8 mouse cellular contexts compared by ENCODE assay signal in the genomic region with DNA sequence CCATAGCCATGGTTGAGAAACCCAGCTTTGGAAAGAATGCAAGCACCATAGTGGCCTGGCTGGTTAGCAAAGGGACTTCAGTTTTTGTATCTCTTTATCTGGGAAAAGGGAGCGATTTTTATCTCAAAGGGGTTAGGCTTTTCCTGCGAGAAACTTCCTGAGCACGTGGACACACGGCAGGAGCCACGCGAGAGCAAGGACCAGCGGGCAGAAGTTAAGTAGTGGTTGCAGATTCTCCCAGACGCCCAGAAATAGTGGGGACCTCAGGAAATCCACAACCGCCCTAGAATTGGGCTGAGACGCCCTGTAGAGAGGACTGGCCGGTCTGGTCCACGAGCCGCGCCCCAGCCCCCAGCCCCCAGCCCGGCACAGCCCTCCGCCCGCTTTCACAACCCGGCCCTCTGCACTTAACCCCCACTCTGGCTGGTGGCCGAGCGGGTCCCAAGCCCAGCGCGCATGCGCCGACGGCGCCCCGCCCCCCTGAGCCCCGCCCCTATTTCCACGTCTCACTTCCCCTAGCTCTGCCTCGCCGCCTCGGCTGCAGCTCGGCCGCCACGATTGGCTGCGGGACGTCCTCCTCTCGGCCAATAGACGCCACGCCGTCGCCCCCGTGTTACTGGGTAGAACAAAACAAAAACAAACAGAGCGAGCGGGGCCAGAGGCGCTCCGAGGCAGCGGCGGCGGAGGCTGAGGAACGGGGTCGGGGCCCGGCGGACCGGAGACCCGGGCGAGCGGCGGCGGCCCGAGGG. TPM values are rescaled to one million over a fixed set of nuclear protein-coding genes. Genes with fewer than 3 reads are reported as not detected.
DNase-seq lines count a peak whose midpoint lies in the region; ATAC-seq and TF ChIP-seq lines count a peak whose summit lies in the region.

No protein-coding gene starts in this region.

- peak overlapping the region; percentile 95 for H3K4me3 ChIP-seq in forebrain, embryonic 15.5 days
- H3K4me3 ChIP-seq in layer of hippocampus, adult 2 months: peak overlapping the region; percentile 98
- H3K4me3 ChIP-seq in lung, embryonic 14.5 days (ENCODE audit: low read depth, low read length): peak overlapping the region; percentile 97
- peak overlapping the region; percentile 98 for H3K4me3 ChIP-seq in olfactory bulb, adult 2 months (ENCODE audit: insufficient read depth, low read depth, low read length)
- H3K4me3 ChIP-seq in thymus, adult 2 months (ENCODE audit: control insufficient read depth, insufficient read depth, low read length): peak overlapping the region; percentile 97

- under 1% methylated on average over 59 of the region's 61 CpGs for WGBS in forebrain, embryonic 15.5 days
- 0% methylated on average over 51 of the region's 61 CpGs for WGBS in lung, embryonic 14.5 days
- under 1% methylated on average over 61 of the region's 61 CpGs for WGBS in olfactory bulb, adult 2 months
- WGBS in thymus, adult 2 months: under 1% methylated on average over 61 of the region's 61 CpGs

- peak; percentile 98 for TF ChIP-seq POLR2A in olfactory bulb, adult 2 months (IDR thresholded peaks at IDR 0.05; ENCODE audit: insufficient read depth, low read depth, low read length)
- TF ChIP-seq POLR2A in thymus, adult 2 months (IDR thresholded peaks at IDR 0.05; ENCODE audit: control insufficient read depth, extremely low read depth, insufficient read depth, low read length, poor library complexity): peak; percentile 99

- H3K4me2 ChIP-seq in forebrain, embryonic 15.5 days (replicated peaks): peak overlapping the region; percentile 56
- peak overlapping the region; percentile 75 for H3K4me2 ChIP-seq in lung, embryonic 14.5 days

- H3K9me3 ChIP-seq in forebrain, embryonic 15.5 days: no peaks in the 10 kb centered on the region
- H3K9me3 ChIP-seq in lung, embryonic 14.5 days (ENCODE audit: low read depth, low read length): no peaks in the 10 kb centered on the region

- H3K27ac ChIP-seq in forebrain, embryonic 15.5 days (replicated peaks): peak overlapping the region; percentile 91
- peak overlapping the region; percentile 98 for H3K27ac ChIP-seq in layer of hippocampus, adult 2 months
- peak overlapping the region; percentile 93 for H3K27ac ChIP-seq in lung, embryonic 14.5 days (ENCODE audit: low read depth)
- H3K27ac ChIP-seq in olfactory bulb, adult 2 months (ENCODE audit: insufficient read depth, low read depth, low read length): peak overlapping the region; percentile 94
- peak overlapping the region; percentile 97 for H3K27ac ChIP-seq in thymus, adult 2 months (ENCODE audit: control insufficient read depth, insufficient read depth, low read length)

- DNase-seq in ES-CJ7 (ENCODE audit: low read depth, low spot score): peak; percentile 97
- peak; percentile 94 for DNase-seq in cerebellum, adult 11 months
- DNase-seq in heart, postnatal 36 days: peak; percentile 91 to 93
- DNase-seq in layer of hippocampus, adult 2 months (ENCODE audit: low spot score in 2 of 2): peak; percentile 93 to 96
- peak; percentile 99 for DNase-seq in lung, embryonic 14.5 days
- peak; percentile 94 for DNase-seq in thymus, adult 2 months

- no peaks in the 10 kb centered on the region for H3K36me3 ChIP-seq in forebrain, embryonic 15.5 days
- no peaks in the 10 kb centered on the region for H3K36me3 ChIP-seq in lung, embryonic 14.5 days (ENCODE audit: insufficient read depth)
- peaks cover 2% of the 10 kb centered on the region for H3K36me3 ChIP-seq in thymus, adult 2 months (ENCODE audit: control insufficient read depth, insufficient read depth, low read length)

- H3K9ac ChIP-seq in forebrain, embryonic 15.5 days (replicated peaks): peak overlapping the region; percentile 84
- peak overlapping the region; percentile 93 for H3K9ac ChIP-seq in lung, embryonic 14.5 days

- peak; percentile 99 for ATAC-seq in forebrain, embryonic 15.5 days (replicated peaks)
- peak; percentile 98 for ATAC-seq in lung, embryonic 14.5 days (ENCODE audit: insufficient read depth)

- no peak for TF ChIP-seq CTCF in layer of hippocampus, adult 2 months (conservative IDR thresholded peaks at IDR 0.05)
- TF ChIP-seq CTCF in lung, embryonic 14.5 days (IDR thresholded peaks at IDR 0.05; ENCODE audit: low read depth): no peak
- TF ChIP-seq CTCF in olfactory bulb, adult 2 months (IDR thresholded peaks at IDR 0.05; ENCODE audit: insufficient read depth, low read depth, low read length): no peak
- no peak for TF ChIP-seq CTCF in thymus, adult 2 months (IDR thresholded peaks at IDR 0.05; ENCODE audit: borderline replicate concordance, control insufficient read depth, extremely low read depth, insufficient read depth, low read length, poor library complexity)

- H3K27me3 ChIP-seq in forebrain, embryonic 15.5 days: no peaks in the 10 kb centered on the region
- no peaks in the 10 kb centered on the region for H3K27me3 ChIP-seq in lung, embryonic 14.5 days (ENCODE audit: insufficient read depth, low read length)
- no peaks in the 10 kb centered on the region for H3K27me3 ChIP-seq in thymus, adult 2 months (ENCODE audit: control insufficient read depth, insufficient read depth, low read length)

- H3K4me1 ChIP-seq in forebrain, embryonic 15.5 days: peaks cover 26% of the 10 kb centered on the region
- peaks cover 18% of the 10 kb centered on the region for H3K4me1 ChIP-seq in lung, embryonic 14.5 days (ENCODE audit: insufficient read depth)
- peaks cover 17% of the 10 kb centered on the region for H3K4me1 ChIP-seq in olfactory bulb, adult 2 months (ENCODE audit: control insufficient read depth, insufficient read depth, low read length)
- peaks cover 42% of the 10 kb centered on the region for H3K4me1 ChIP-seq in thymus, adult 2 months (replicated peaks; ENCODE audit: control insufficient read depth, insufficient read depth, low read length)

- intact Hi-C loops in heart, postnatal 36 days (cut with DNase I): loop anchor here (2.0 to 5.0 kb wide), 2 partner anchors 40 to 51 kb away; no protein-coding TSS in a partner anchor

RNA-seq across cellular contexts. Expression of a gene that starts 10.9 kb away (rescaled TPM):
- 90.4 and 94.7 TPM in 2 replicates for polyA plus RNA-seq in forebrain, embryonic 15.5 days (2015; fragmentation: Nextera tagmentation; extraction: Ambion mirVana)
- 10 to 100 TPM; 23.1 to 27.5 TPM for total RNA-seq in heart, postnatal 36 days (2021)
- 100 to 1,000 TPM; 118 to 119 TPM for total RNA-seq in layer of hippocampus, adult 2 months (2021)
- polyA plus RNA-seq in lung, embryonic 14.5 days (2014; fragmentation: Nextera tagmentation; extraction: Ambion mirVana): 101 and 104 TPM in 2 replicates
- polyA plus RNA-seq in olfactory bulb, adult 2 months (2012; ENCODE audit: insufficient read depth, insufficient read length, low replicate concordance, missing spikeins): not detected in 2 replicates
- polyA plus RNA-seq in thymus, adult 2 months (2012; rRNA removed): 18.2 and 19.6 TPM in 2 replicates

RNA-seq across cellular contexts. Expression of a gene that starts 41.2 kb away (rescaled TPM):
- 54.8 and 55.2 TPM in 2 replicates for polyA plus RNA-seq in forebrain, embryonic 15.5 days (2015; fragmentation: Nextera tagmentation; extraction: Ambion mirVana)
- total RNA-seq in heart, postnatal 36 days (2021): 10 to 100 TPM; 28.6 to 29.1 TPM
- 10 to 100 TPM; 50.1 to 50.3 TPM for total RNA-seq in layer of hippocampus, adult 2 months (2021)
- 53.3 and 54.8 TPM in 2 replicates for polyA plus RNA-seq in lung, embryonic 14.5 days (2014; fragmentation: Nextera tagmentation; extraction: Ambion mirVana)
- polyA plus RNA-seq in olfactory bulb, adult 2 months (2012; ENCODE audit: insufficient read depth, insufficient read length, low replicate concordance, missing spikeins): not detected in 2 replicates
- polyA plus RNA-seq in thymus, adult 2 months (2012; rRNA removed): 14.9 and 18.6 TPM in 2 replicates

RNA-seq across cellular contexts. Expression of a gene that starts 41.5 kb away (rescaled TPM):
- 144 and 145 TPM in 2 replicates for polyA plus RNA-seq in forebrain, embryonic 15.5 days (2015; fragmentation: Nextera tagmentation; extraction: Ambion mirVana)
- total RNA-seq in heart, postnatal 36 days (2021): 10 to 100 TPM; 34.9 to 36.2 TPM
- total RNA-seq in layer of hippocampus, adult 2 months (2021): 10 to 100 TPM; 52.6 to 52.7 TPM
- polyA plus RNA-seq in lung, embryonic 14.5 days (2014; fragmentation: Nextera tagmentation; extraction: Ambion mirVana): 69.3 and 69.8 TPM in 2 replicates
- polyA plus RNA-seq in olfactory bulb, adult 2 months (2012; ENCODE audit: insufficient read depth, insufficient read length, low replicate concordance, missing spikeins): not detected in 2 replicates
- 13.0 and 16.3 TPM in 2 replicates for polyA plus RNA-seq in thymus, adult 2 months (2012; rRNA removed)

Comparison
In these comparisons a context has a peak if more than half of its experiments do, and no peak if none do; other contexts are left out.
1. Peak in every context shown above with its lines: DNase-seq, ATAC-seq, H3K4me3 ChIP-seq and H3K27ac ChIP-seq.